Mouse (Mus musculus) cerebellum, adult (tissue): ENCODE data around the gene Slc26a11.

Source experiments
- ATAC-seq: cut with Nextera tagmentation; 2 replicates; pipeline ENCODE4 v1.9.2; 2017; ENCODE audit warnings: mild to moderate bottlenecking, moderate library complexity, mixed read lengths; ENCODE audit not compliant: insufficient number of reproducible peaks, low FRiP score, low TSS enrichment

Gene Slc26a11

DNA sequence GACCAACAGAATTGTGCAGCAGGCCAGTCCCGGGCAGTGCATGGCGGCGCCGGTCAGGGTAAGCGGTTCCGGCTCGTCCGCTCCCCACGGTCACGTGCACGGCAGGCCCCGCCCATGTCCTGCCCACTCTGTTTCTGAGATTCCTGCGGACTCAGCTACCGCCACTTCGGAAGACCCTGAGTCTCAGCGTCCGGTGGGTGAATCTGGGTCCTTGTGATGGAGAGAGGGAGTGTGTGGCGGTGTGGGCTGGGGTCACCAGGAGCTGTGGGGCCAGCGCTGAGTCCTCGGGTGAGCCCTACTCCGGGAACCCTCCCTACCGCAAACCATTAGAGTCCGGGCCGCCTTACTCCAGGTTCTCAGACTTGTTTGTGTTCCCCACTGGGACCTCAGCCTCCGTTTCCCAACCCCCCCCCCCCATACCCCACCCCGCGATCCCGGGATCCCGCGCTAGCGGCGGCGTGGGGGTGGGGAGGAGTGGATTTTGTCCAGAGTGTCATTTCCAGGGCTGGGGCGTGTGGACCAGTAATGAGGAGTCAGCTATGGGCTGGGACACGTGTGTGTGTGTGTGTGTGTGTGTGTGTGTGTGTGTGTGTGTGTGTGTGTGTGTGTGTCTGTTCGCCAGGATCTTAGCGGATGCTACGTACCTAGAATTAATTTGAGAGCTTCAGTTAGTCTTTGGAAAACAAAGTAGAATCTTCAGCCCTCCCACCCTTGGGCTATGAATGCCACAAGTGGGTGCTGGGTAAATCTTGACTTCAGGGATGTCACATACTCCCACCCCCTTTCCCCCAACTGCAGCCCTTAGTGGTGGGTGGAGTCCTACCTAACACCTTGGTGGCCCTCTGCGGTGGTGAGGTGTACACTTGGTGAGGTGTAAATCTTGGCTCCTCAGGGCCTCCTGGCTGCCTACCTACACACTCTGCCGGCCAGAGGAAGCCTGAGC, at the start of gene Slc26a11, which contains the start of gene Sgsh:
Gene Slc26a11, plus strand, starts transcription at position 115 of the 943 bp plus-strand sequence.
Gene Sgsh, minus strand, starts transcription at position 94 of the 943 bp plus-strand sequence.
- peak; percentile 85; the same call in 1 of the 2 replicates for ATAC-seq

DNA sequence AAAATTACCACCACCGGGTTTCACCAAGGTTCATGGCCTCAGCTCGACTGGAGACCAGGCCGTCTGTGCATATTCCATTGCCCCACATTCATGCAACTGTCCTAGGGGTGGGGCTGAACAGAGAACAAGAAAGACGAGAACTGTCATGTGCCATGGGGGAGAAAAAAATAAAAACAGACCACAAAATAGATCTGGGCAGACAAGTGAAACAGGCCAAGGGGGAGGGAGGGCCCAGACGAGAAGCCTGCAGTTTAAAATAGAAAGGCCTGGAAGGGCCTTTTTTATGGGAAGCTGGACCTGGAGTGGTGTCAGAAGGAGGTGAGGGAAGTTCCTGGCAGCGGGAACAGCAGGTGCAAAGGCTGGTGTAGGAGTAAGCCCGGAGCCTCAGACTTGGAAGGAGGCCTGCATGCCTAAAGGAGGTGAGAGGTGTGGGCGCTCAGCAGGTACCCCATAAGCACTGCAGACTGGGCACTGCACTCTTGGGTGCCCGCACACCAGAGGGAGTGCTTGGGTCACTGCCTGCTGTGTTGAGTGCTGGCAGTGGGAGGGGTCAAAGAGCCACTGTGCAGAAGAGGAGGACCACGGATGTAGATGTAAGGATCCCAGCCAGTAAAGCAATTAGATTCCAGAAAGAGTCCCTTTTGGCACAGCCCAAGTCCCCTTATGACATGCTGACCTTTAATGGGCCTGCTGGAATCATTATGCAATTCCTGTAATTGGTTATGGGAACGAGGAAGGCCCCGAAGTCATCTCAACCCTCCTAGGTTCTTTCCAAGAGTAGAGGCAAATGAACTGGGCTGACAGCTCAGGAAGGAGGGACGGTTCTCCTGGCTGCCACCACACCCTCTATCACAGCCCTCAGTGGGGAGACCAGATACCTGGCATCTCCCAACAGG, 48.3 kb upstream of the Slc26a11 start:
- ATAC-seq: no peak

DNA sequence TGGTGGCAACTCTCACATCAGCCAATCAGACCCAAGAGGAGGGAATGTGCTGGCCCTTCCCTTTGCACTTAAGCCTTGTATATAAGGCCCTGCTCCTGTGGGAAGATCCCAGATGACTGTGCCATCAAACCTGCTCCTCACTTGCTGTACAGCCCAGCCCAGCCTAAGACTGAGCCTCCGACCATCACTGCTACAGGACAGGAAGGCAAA, 47.8 kb upstream of the Slc26a11 start, which contains the start of gene Card14:
Gene Card14, plus strand, starts transcription at position 111 of the 210 bp plus-strand sequence.
- ATAC-seq: no peak

DNA sequence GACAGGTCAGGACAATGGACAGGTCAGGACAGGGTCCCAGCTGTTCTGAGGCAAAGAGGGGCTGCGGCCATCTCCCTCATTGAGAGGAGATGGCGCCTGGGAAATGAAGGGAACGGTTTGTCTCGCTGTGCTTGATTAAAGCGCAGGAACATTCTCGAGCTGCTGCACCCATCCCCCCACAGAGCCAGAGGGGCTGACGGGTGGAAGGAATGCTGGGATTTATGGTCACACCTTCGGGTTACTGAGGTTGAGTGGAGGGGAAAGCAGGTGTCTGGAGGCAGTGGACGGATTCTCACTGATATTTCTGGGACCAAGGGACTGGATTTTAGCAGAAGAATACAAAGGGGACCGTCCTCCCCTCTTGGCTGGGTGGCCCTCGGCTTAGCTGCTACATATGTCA, 47.4 kb upstream of the Slc26a11 start:
- no peak for ATAC-seq

DNA sequence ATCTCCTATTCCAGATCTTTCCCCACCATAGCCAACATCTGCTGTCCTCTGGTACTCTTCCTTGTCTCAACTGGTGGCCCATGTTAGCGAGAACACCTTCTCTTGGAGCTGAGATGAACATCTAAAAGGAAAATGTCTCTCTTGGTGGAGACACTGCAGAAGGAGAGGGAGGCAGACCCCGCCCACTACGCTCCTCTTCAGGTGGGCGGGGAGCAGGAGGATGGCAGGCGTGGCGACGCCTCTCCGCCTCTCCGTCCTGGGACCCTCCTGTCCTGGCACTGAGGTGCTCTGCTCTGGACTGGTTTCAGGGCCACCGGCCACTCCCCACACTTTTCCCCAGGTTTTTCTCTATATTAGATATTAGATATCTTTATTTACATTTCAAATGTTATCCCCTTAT, 44.7 kb upstream of the Slc26a11 start:
- ATAC-seq: no peak

DNA sequence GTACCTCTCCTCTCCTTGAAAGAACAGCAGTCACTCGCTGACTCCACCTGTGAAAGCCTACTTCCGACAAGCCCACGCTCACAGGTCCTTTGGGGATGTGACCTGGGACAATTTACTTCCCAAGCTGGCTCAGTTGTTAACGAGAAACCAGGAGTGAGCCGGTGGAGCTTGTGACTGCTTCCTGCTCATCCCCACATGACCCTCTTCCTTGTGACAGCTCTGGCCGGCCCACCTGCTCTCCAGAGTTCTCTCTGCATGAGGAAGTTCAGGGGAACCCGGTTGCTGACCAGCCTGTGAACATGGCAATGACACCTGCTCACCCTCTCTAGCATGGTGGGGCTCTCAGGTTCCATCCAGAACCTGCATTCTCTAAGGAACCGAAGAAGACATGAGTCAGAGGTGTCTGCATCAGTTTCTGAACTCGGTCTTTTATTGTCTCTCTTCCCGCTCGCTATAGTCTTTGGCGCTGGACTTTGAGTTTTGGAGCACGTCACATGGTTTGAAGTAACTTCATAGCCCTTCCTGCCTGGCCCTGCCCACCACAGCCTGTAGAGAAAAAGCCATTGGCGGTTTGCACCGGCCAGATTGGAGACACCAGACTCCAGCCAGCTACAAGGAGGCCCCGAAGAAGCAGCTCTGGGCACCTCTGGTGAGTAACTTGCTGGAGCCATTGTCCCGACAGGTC, 41.0 kb upstream of the Slc26a11 start:
- ATAC-seq: no peak

DNA sequence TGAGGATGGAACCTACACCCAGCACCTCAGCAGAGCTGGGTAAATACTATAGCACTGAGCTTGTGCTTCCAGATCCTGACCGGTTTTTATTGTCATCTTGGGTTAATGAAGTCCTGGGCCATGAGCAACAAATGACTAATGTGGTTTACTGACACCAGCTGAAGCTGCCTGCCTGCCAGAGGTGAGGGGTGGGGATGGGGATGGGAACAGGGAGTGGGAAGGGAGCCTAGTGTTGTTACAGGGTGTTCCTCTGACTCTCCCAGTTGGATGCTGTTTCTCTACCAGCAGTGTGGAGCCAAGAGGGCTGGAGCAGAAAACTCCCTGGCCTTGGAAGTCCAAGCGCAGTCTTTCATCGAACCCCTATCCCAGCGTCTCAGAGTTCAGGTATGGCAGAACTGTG, 38.6 kb upstream of the Slc26a11 start:
- ATAC-seq: no peak

DNA sequence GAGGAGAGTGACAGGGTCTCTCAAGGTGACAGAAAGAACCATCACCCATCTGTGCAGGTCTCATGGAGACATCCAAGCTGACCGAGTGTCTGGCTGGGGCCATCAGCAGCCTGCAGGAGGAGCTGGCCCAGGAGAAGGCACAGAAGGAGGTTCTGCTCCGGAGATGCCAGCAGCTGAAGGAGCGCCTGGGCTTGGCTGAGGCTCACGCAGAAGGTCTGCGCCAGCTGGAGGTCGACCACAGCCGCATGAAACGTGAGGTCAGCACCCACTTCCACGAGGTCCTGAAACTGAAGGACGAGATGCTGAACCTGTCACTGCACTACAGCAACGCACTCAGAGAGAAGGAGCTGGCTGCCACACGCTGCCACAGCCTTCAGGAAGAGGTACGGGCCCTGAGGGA, 32.8 kb upstream of the Slc26a11 start:
- ATAC-seq: no peak

DNA sequence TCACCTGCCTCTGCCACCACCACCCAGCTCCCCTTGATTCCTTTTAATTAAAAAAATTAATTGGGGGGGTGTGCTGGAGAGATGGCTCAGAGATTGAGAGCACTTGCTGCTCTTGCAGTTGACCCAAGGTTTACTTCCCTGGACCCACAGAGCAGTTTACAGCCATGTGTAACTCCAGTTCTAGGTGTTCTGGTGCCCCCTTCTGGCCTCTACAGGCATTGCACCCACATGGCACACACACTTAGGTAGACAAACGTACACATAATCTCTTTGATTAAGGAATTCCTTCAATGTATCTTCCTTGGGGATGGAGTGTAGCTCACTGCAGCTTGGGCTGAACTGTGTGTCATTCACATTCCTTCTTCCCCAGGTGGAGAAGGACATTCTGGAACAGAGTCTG, 30.3 kb upstream of the Slc26a11 start:
- ATAC-seq: no peak

DNA sequence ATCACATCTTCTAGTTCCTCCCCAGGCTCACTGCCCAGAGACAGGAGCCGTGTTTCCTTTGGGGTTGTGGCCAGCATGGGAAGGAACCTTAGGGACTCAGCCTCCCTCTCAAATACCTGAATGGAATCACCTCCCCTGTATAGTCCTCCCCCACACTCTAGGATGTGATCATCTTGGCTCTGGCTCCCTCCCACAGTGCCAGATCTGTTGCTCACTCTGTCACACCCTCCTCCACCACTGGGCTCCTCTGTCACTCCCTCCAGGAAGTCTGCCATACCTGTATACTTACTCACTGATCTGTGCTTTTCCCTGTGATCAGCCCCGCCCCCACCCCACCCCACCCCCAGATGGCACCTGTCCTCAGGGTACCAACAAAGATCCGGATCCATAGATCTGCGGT, 24.8 kb upstream of the Slc26a11 start:
- ATAC-seq: no peak

DNA sequence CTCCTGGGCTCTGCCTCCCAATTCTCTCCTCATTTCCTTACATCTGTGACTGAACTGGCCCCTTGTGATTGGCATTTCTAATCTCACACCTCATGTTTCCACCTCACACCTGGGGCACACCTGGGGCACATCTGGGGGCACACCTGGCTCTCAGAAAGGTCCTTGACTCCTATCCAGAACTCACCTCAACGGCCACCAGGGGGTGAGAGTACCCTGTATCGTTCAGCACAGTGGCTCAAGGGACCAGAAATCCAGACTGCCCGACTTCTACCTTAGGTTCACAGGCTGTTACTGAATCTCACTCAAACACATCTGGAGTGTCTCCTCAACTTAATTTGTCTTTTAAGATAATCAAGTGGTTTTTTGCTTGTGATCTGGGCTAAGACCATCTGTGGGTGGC, 23.4 kb upstream of the Slc26a11 start:
- ATAC-seq: no peak

DNA sequence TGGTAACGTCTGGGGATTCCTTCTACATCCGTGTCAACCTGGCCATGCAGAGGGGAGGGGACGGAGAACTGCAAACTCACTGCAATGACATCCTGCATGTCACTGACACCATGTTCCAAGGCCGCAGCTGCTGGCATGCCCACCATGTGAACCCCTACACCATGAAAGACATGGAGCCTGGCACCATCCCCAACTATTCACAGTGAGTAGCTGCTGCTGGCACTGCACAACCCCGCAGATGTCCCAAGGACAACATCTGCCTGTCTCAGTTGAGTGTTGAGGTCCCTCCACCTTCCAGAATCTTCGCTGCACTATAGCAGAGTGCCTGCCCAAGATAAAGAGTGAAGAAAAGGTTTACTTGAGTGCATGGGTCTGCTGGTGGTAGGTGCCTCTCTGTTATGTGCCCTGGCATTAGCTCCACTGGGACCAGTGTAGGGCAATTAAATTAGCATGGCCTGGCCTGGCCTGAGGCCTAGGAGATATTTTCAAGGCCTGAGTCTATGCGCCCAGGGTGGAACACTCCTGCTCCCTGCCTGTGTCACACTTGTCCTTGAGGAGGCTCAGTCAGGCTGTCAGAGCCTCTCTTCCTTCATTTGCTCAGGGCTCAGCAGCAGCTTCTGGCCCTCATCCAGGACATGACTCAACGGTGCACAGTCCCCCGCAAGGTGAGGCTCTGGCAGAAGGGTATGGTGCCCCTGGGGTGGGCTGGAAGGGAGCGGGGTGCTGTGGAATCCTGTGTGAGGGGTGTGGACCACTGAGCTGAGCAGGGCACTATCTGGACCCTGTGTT, 16.9 kb upstream of the Slc26a11 start:
- ATAC-seq: no peak

DNA sequence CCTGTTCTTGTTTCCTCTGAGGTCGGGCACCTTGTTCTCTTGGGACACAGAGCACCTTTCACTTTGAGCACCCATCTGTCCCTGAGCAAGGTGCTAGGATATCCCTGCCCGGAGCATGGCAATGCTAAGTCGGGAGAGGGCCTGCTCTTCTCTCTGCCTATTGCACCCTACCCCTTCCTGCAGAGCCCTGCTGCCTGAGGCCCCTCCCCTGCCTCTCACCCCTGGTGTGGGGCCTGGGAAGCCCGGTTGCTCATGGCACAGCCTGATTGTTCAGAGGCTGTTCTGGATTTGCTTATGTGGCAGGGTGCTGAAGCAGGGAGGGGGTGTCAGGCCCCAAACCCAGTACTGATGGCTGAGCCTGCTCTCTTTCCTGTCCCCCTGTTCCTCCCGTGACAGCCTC, 16.2 kb upstream of the Slc26a11 start:
- no peak for ATAC-seq

DNA sequence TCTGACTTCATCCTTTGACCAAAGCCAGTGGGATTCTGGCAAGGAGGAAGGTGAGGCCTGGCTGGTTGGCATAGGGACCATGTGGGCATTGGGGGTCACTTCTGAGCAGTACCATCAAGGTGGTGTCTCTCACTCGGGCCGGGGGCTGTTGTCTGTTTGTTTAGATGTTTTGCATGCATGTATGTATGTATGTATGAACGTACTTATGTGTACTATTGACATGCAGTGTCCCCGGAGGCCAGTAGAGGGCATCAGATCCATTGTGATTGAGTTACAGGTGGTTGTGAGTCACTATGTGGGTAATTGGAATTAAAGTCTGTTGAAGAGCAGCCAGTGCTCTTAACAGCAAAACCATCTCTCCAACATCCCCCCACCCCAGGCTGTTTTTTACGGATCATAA, 15.7 kb upstream of the Slc26a11 start:
- ATAC-seq: no peak

DNA sequence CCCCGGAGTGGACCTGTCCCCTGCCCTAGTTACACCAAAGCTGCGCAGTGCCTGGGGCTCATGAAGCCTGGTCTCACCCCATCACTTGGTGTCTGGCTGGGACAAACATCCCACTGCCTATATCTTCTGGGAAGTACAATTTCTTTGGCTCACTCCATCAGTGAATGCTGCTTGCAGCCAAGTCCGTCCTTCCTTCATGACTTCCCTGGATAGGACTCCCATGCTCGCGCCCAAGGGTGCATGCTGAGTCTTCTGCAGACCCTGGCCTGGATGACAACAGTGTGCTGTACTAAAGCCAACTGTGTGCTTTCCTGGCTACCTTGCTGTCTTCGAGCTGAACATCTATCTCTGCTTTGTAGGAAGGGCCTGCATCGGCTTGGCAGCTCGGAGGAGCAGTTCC, 11.2 kb upstream of the Slc26a11 start:
- no peak for ATAC-seq

DNA sequence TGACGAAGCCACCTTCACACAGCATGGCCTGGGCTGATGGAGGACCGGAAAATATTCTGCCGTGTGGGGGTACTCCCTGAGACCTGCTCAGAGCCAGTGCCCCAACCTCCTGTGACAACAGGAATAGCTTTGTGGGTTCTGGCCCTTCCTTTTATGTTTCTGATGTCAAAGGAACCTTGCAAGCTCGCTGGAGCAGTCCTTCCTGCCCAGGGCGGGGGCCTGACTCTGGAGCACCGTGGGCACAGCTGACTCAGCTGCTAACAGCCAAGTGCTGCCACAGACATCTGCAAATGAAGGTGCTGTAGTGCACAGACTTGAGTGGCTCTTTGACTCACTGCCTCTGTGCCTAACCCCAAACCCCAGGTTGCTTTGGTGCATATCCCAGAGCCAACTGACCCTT, 10.5 kb upstream of the Slc26a11 start:
- ATAC-seq: no peak

DNA sequence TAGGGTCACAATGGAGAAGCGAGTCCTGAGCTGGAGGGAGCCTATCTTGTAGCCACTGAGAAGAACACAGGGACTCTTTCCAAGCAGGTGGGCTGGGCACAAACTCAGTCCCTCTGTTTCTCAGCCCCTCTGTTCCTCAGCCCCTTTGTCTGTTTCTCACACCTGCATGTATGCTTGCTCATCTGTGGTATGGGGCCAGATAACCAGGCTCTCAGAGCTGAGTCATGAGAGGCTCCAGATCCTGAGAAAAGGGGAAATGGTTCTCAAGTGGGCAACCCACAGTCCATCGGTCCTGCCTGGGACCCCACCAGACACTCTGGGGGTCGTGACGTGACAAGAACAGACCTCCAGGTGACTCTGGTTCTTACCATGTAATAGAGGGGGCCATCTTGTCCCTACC, 8.2 kb upstream of the Slc26a11 start:
- no peak for ATAC-seq

DNA sequence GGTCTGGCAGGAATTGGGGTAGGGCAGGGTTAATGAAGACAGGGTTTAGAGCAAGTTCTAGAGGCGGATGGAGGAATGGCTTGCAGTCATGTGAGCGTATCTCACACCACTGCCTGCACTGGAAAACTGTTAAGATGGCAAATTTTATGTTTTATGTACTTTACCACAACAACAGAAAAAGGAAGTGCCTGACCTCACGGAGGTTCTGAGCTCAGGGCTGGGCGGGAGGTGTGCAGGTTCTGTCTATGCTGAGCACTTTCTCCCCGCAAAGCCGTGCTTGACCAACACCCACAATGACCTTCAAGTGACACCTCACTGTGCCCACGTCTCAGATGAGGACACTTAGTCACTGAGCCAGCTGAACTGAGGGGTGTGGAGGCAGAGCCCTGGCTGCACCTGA, 3.2 kb upstream of the Slc26a11 start:
- no peak for ATAC-seq

DNA sequence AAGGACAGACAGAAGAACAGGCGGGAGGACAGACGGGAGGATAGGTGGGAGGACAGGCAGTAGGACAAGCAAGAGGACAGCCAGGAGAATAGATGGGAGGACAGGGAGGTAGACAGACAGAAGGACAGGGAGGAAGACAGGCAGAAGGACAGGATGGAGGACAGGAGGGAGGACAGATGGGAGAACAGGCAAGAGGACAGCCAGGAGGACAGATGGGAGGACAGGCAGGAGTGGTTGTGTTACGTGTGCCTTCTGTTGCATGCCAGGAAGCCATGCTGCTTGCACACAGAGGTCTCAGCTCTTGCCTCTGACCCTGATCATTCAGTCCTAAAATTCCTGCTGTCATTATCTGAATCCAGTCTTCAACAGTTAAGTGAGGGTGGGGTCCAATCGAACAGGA, 1.4 kb upstream of the Slc26a11 start:
- ATAC-seq: no peak

DNA sequence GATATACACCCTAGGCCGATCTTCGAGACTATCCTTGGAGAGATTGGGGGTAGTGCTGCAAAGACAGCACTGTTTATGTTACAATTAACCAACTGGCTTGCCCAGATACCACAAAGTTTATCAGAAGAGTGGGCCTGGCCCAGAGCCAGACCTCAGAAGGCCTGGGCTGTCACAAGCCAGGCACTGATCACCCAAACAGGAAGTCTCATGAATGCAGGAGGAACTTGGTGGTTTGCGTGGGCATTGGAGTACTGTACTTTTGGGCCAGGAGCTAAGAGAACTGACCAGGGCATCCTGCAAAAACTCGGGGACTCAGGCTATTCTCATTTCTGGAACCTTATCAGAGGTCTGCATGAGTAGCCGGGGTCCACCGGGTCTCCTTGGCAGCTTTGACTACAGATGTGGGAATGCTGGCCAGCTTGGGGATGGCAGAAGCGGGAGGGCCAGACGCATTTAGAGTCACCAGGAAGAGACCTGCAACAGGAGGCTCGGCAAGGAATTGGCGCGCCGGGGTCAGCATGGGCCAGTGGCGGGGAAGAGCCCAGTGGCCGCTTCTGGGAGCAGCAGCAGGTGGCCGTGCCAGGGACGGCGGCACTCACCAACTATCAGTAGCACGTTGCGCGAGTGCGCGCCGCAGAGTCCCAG, 437 bp upstream of the Slc26a11 start:
- ATAC-seq: no peak
